Mouse (Mus musculus): ENCODE measurements at regions not wholly inside any gene's neighbourhood (a gene's known extent, or its start where the extent isn't known, plus 50 kb on each side); places are given as distances from the start of the nearest gene placed in this dataset.
"Not testable (repeated sequence)": the region's sequence is repeated elsewhere in the genome, so short reads cannot be mapped to it uniquely, and the experiment has no call there.

GRCm38 (mm10) chrX:99732526-99732925 is 88.3 kb upstream of the Tmem28 start:
- 0 out of 2 replicates have a peak, but pooled peaks cover 3% of the 10 kb centered on the region for H3K27me3 ChIP-seq (replicated peaks; ENCODE audit: control insufficient read depth, insufficient read depth, low read length)
- no peaks in the 10 kb centered on the region for H3K4me1 ChIP-seq (ENCODE audit: control insufficient read depth, insufficient read depth, low read length)
- DNase-seq (ENCODE audit: low spot score) (no peak), ATAC-seq (no peak)
- WGBS: 81% methylated on average over 2 of the region's 2 CpGs
- H3K27ac ChIP-seq (ENCODE audit: low read depth, low read length): no peak overlapping the region
- H3K4me3 ChIP-seq (ENCODE audit: low read depth, low read length): no peak overlapping the region
- no peaks in the 10 kb centered on the region for H3K9me3 ChIP-seq (replicated peaks; ENCODE audit: control insufficient read depth, low read length)
- H3K36me3 ChIP-seq (ENCODE audit: control insufficient read depth, insufficient read depth, low read length): no peaks in the 10 kb centered on the region
- no peak overlapping the region for H3K9ac ChIP-seq (ENCODE audit: low read length)
- H3K4me2 ChIP-seq (ENCODE audit: low read length): no peak overlapping the region

DNA sequence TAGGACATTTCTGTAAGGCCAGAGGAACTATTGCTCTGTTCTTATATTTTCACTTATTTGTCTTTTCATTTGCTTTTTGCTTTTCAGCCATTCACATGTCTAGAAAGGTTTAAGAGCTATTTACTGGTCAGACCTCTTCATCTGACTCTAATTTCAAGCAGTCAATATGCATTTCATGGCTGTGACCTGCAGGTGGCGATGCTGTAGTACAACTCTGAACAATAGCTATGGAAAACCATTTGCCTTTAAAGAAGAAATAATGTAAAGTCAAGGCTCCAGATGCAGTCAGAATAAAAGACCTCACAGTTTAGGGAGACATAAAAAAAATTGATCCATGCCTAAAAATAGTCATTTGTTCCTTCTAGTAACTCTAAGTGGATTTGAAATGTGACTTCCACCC is 95.7 kb upstream of the Tmem28 start:
- Histone ChIP-seq H3K9ac (ENCODE audit: low read length) (no peak overlapping the region), H3K4me3 (ENCODE audit: low read depth, low read length) (no peak overlapping the region), H3K27me3 (replicated peaks; ENCODE audit: control insufficient read depth, insufficient read depth, low read length) (0 out of 2 replicates have a peak, but pooled peaks cover 1% of the 10 kb centered on the region), H3K4me2 (ENCODE audit: low read length) (no peak overlapping the region), H3K27ac (ENCODE audit: low read depth, low read length) (no peak overlapping the region), H3K36me3 (ENCODE audit: control insufficient read depth, insufficient read depth, low read length) (no peaks in the 10 kb centered on the region), H3K4me1 (ENCODE audit: control insufficient read depth, insufficient read depth, low read length) (no peaks in the 10 kb centered on the region), H3K9me3 (replicated peaks; ENCODE audit: control insufficient read depth, low read length) (no peaks in the 10 kb centered on the region)
- DNase-seq (ENCODE audit: low spot score) (peak; percentile 48), ATAC-seq (no peak)
- 2% methylated on average over 1 of the region's 1 CpGs for WGBS

DNA sequence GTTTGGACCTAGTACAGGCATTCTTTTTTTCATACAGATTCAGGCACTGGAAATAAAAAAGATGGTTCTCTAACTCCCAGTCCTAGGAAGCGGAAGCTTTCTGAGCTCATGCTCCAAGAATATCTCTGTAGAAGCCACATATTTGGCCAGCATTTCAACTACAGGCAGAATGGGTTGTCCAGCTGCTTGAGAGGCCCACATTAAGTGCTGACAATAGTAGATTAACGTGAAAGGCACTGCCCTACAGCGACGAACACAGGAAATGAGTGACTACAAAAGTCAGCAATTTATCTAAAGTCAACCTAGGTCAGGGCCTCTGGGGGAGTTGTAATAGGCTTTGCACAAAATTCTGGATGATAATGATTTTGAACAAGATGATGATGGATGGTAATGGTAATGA is 125.5 kb upstream of the Tmem28 start:
- H3K4me2 ChIP-seq (ENCODE audit: low read length): no peak overlapping the region
- no peak overlapping the region for H3K4me3 ChIP-seq (ENCODE audit: low read depth, low read length)
- H3K9ac ChIP-seq (ENCODE audit: low read length): no peak overlapping the region
- ATAC-seq: no peak
- DNase-seq (ENCODE audit: low spot score): no peak
- no peak overlapping the region for H3K27ac ChIP-seq (ENCODE audit: low read depth, low read length)
- no peaks in the 10 kb centered on the region for H3K9me3 ChIP-seq (replicated peaks; ENCODE audit: control insufficient read depth, low read length)
- WGBS: 70% methylated on average over 4 of the region's 4 CpGs
- no peaks in the 10 kb centered on the region for H3K4me1 ChIP-seq (ENCODE audit: control insufficient read depth, insufficient read depth, low read length)
- no peaks in the 10 kb centered on the region for H3K36me3 ChIP-seq (ENCODE audit: control insufficient read depth, insufficient read depth, low read length)
- no peaks in the 10 kb centered on the region for H3K27me3 ChIP-seq (replicated peaks; ENCODE audit: control insufficient read depth, insufficient read depth, low read length)

DNA sequence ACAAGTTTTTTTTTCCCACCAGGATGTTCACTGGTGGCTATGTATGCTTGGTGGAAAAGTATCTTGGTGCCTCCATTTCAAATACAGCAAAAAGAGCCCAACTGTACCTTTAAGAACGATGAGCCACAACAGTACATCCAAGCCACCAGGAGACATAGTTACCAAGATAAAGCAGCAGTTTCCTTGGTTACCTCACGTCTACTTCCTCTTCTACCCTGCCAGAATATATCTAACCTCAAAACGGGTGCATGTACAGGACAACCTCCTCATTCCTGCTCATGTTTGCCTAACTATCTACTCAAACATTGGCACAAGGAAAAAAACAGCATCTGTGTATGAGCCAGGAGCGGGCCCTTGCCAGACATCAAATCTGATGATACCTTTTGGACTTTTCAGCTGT is 129.8 kb upstream of the Tmem28 start:
- no peaks in the 10 kb centered on the region for H3K9me3 ChIP-seq (replicated peaks; ENCODE audit: control insufficient read depth, low read length)
- 75% methylated on average over 4 of the region's 4 CpGs for WGBS
- H3K4me3 ChIP-seq (ENCODE audit: low read depth, low read length): no peak overlapping the region
- ATAC-seq: no peak
- DNase-seq (ENCODE audit: low spot score): no peak
- H3K27me3 ChIP-seq (replicated peaks; ENCODE audit: control insufficient read depth, insufficient read depth, low read length): no peaks in the 10 kb centered on the region
- no peak overlapping the region for H3K4me2 ChIP-seq (ENCODE audit: low read length)
- no peak overlapping the region for H3K27ac ChIP-seq (ENCODE audit: low read depth, low read length)
- no peaks in the 10 kb centered on the region for H3K4me1 ChIP-seq (ENCODE audit: control insufficient read depth, insufficient read depth, low read length)
- H3K9ac ChIP-seq (ENCODE audit: low read length): no peak overlapping the region
- no peaks in the 10 kb centered on the region for H3K36me3 ChIP-seq (ENCODE audit: control insufficient read depth, insufficient read depth, low read length)

DNA sequence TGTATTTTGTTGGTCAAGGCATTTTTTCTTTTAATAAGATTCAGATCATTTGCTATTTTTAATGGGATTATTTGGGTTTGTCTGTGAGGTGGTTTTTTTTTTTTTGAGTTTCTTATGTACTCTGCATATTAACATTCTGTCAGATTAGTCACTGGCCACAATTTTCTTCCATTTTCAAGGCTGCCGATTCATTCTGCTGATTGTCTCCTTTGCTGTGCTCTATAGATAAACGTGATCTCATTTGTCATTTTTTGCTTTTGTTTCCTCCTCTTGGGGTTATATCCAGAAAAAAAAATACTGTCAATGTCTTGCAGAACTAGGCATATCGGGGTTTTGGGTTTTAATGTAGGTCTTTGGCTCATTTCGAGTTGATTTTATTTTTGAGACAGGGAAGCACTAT is 131.1 kb upstream of the Tmem28 start:
- Histone ChIP-seq H3K27ac (ENCODE audit: low read depth, low read length) (no peak overlapping the region), H3K4me3 (ENCODE audit: low read depth, low read length) (no peak overlapping the region), H3K27me3 (replicated peaks; ENCODE audit: control insufficient read depth, insufficient read depth, low read length) (no peaks in the 10 kb centered on the region), H3K4me1 (ENCODE audit: control insufficient read depth, insufficient read depth, low read length) (no peaks in the 10 kb centered on the region), H3K9me3 (replicated peaks; ENCODE audit: control insufficient read depth, low read length) (no peaks in the 10 kb centered on the region), H3K9ac (ENCODE audit: low read length) (no peak overlapping the region), H3K36me3 (ENCODE audit: control insufficient read depth, insufficient read depth, low read length) (no peaks in the 10 kb centered on the region), H3K4me2 (ENCODE audit: low read length) (no peak overlapping the region)
- no peak for ATAC-seq
- DNase-seq (ENCODE audit: low spot score): no peak
- WGBS: 81% methylated on average over 4 of the region's 4 CpGs

- not testable (repeated sequence) for H3K9me3 ChIP-seq (replicated peaks; ENCODE audit: control insufficient read depth, low read length); H3K4me1 ChIP-seq (ENCODE audit: control insufficient read depth, insufficient read depth, low read length); H3K36me3 ChIP-seq (ENCODE audit: control insufficient read depth, insufficient read depth, low read length); H3K27ac ChIP-seq (ENCODE audit: low read depth, low read length); DNase-seq (ENCODE audit: low spot score); ATAC-seq; H3K4me3 ChIP-seq (ENCODE audit: low read depth, low read length); H3K4me2 ChIP-seq (ENCODE audit: low read length); H3K9ac ChIP-seq (ENCODE audit: low read length); H3K27me3 ChIP-seq (replicated peaks; ENCODE audit: control insufficient read depth, insufficient read depth, low read length)
These were observed 138.3 kb upstream of the Tmem28 start for GRCm38 (mm10) chrX:99682491-99682890.

DNA sequence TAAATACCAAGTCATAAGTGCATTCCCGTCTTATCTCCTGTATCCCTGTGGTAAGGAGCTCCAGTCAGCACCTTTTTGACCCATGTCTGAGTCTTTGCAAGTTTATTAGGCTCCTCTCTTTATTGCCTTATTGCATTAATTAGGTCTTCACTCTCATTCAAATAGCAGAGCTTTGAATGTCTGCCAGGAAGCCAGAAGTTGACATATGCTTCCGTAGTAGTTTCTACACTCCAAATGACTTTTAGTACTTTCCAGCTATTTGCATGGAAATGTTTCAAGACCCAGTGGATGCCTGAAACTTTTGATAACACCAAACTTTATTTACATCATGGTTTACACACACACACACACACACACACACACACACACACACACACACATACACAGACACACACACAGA is 153.2 kb upstream of the Tmem28 start:
- no peak overlapping the region for H3K27ac ChIP-seq (ENCODE audit: low read depth, low read length)
- no peaks in the 10 kb centered on the region for H3K27me3 ChIP-seq (replicated peaks; ENCODE audit: control insufficient read depth, insufficient read depth, low read length)
- no peak for ATAC-seq
- H3K9me3 ChIP-seq (replicated peaks; ENCODE audit: control insufficient read depth, low read length): no peaks in the 10 kb centered on the region
- no peak overlapping the region for H3K9ac ChIP-seq (ENCODE audit: low read length)
- no peaks in the 10 kb centered on the region for H3K4me1 ChIP-seq (ENCODE audit: control insufficient read depth, insufficient read depth, low read length)
- DNase-seq (ENCODE audit: low spot score): no peak
- no peak overlapping the region for H3K4me3 ChIP-seq (ENCODE audit: low read depth, low read length)
- H3K4me2 ChIP-seq (ENCODE audit: low read length): no peak overlapping the region
- H3K36me3 ChIP-seq (ENCODE audit: control insufficient read depth, insufficient read depth, low read length): no peaks in the 10 kb centered on the region
- 66% methylated on average over 2 of the region's 2 CpGs for WGBS

GRCm38 (mm10) chrX:99662566-99662965 is 158.3 kb upstream of the Tmem28 start:
- ATAC-seq: no peak
- Histone ChIP-seq H3K9me3 (replicated peaks; ENCODE audit: control insufficient read depth, low read length) (no peaks in the 10 kb centered on the region), H3K4me1 (ENCODE audit: control insufficient read depth, insufficient read depth, low read length) (no peaks in the 10 kb centered on the region), H3K27ac (ENCODE audit: low read depth, low read length) (no peak overlapping the region), H3K4me2 (ENCODE audit: low read length) (no peak overlapping the region), H3K27me3 (replicated peaks; ENCODE audit: control insufficient read depth, insufficient read depth, low read length) (no peaks in the 10 kb centered on the region), H3K4me3 (ENCODE audit: low read depth, low read length) (no peak overlapping the region), H3K36me3 (ENCODE audit: control insufficient read depth, insufficient read depth, low read length) (no peaks in the 10 kb centered on the region), H3K9ac (ENCODE audit: low read length) (no peak overlapping the region)
- 90% methylated on average over 3 of the region's 3 CpGs for WGBS
- no peak for DNase-seq (ENCODE audit: low spot score)

GRCm38 (mm10) chrX:99659496-99660140 is 161.2 kb upstream of the Tmem28 start:
- ATAC-seq (no peak), DNase-seq (ENCODE audit: low spot score) (no peak)
- Histone ChIP-seq H3K27ac (ENCODE audit: low read depth, low read length) (no peak overlapping the region), H3K9ac (ENCODE audit: low read length) (no peak overlapping the region), H3K4me1 (ENCODE audit: control insufficient read depth, insufficient read depth, low read length) (no peaks in the 10 kb centered on the region), H3K4me3 (ENCODE audit: low read depth, low read length) (no peak overlapping the region), H3K36me3 (ENCODE audit: control insufficient read depth, insufficient read depth, low read length) (no peaks in the 10 kb centered on the region), H3K9me3 (replicated peaks; ENCODE audit: control insufficient read depth, low read length) (no peaks in the 10 kb centered on the region), H3K4me2 (ENCODE audit: low read length) (no peak overlapping the region), H3K27me3 (replicated peaks; ENCODE audit: control insufficient read depth, insufficient read depth, low read length) (no peaks in the 10 kb centered on the region)
- 39% methylated on average over 8 of the region's 8 CpGs for WGBS
